Mouse (Mus musculus): ENCODE data around the gene Ccdc22. TPM values are rescaled to one million over a fixed set of nuclear protein-coding genes. Genes with fewer than 3 reads are reported as not detected.
A peak's percentile ranks its signal among the peaks of the same experiment; 100 is the strongest.

Ccdc22 gene
- polyA plus RNA-seq, 1 experiment from 2014 or later: 29.9 TPM

DNA sequence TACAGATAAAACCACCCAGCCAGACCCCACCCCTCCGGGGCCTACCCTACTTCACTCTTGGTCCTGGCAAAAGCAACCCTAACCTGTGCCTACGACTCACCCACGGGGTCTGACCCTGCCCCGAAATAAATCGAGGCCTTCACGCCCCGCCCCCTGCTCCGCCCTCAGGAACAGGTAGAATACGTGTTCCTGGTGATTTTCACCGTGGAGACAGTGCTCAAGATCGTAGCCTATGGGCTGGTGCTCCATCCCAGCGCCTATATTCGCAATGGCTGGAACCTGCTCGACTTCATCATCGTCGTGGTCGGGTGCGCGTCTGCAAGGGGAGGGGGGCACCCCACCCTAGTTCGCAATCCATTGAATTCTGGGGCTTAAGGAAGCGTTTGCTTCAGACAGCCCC, 4.7 kb upstream of the Ccdc22 start:
- no peak overlapping the region for H3K27ac ChIP-seq (replicated peaks)
- peak overlapping the region; percentile 34 for H3K4me3 ChIP-seq (replicated peaks)
- H3K9ac ChIP-seq: no peak overlapping the region
- no peak for ATAC-seq (ENCODE audit: insufficient number of reproducible peaks, low FRiP score, low TSS enrichment, low read depth)
- H3K36me3 ChIP-seq: no peaks in the 10 kb centered on the region
- H3K9me3 ChIP-seq (replicated peaks): no peaks in the 10 kb centered on the region
- no peaks in the 10 kb centered on the region; the same call in 1 of the 2 replicates for H3K27me3 ChIP-seq
- H3K4me1 ChIP-seq: no peaks in the 10 kb centered on the region
- peak overlapping the region; percentile 58 for H3K4me2 ChIP-seq (replicated peaks)
- WGBS: 26% methylated on average over 21 of the region's 21 CpGs

DNA sequence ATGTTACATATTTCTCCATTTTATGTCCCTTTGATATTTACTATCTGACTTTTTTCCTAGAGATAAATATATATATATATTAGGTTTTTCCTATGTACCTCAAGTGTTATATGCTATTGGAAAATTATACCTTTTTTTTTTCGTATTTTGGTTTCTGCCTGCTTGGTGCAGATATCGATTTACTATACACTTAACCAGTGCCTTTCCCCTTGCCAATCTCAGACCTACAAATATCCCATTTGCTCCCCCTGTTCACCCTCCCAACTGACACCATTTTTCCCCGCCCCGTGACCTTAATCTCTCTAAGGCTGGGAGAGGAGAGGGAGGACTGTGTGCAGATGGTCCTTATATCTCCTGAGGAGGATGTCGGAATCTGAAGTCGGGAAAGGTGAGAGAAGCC, 1.5 kb upstream of the Ccdc22 start, which contains the start of gene Cacna1f:
Gene Cacna1f (plus strand): TSS at position 301 of the 400 bp plus-strand sequence.
- Histone ChIP-seq H3K9ac (no peak within 1 kb of the TSS), H3K27ac (replicated peaks) (no peak within 1 kb of the TSS), H3K9me3 (replicated peaks) (no peaks in the 10 kb centered on the region), H3K4me1 (no peaks in the 10 kb centered on the region), H3K36me3 (no peaks in the 10 kb centered on the region), H3K27me3 (no peaks in the 10 kb centered on the region; the same call in 1 of the 2 replicates), H3K4me2 (replicated peaks) (no peak within 1 kb of the TSS), H3K4me3 (replicated peaks) (no peak within 1 kb of the TSS)
- WGBS: 67% methylated on average over 6 of the region's 6 CpGs
- no peak for ATAC-seq (ENCODE audit: insufficient number of reproducible peaks, low FRiP score, low TSS enrichment, low read depth)

DNA sequence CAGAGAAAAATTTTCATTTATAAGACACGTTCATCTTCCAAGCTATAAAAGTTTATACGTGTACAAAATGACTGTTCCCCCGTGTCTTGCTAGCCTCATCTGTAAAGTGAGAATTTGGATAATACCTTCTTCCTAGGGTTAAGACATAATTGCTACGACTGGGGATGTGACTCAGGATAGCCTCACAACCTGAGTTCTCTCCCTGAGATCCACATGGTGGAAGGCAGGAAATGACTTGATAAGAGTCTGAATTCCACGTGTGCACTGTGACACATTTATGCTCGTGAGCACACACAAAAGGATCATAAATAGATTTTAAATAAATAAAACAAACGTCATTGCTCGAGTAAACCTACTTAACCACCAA, 241 bp upstream of the Ccdc22 start:
- Histone ChIP-seq H3K9me3 (replicated peaks) (no peaks in the 10 kb centered on the region), H3K36me3 (no peaks in the 10 kb centered on the region), H3K9ac (no peak overlapping the region), H3K27ac (replicated peaks) (no peak overlapping the region), H3K4me2 (replicated peaks) (0 out of 2 replicates have a peak overlapping the region, but pooled peaks have one; percentile 12), H3K4me3 (replicated peaks) (no peak overlapping the region), H3K4me1 (no peaks in the 10 kb centered on the region), H3K27me3 (no peaks in the 10 kb centered on the region)
- no peak for ATAC-seq (ENCODE audit: insufficient number of reproducible peaks, low FRiP score, low TSS enrichment, low read depth)
- WGBS: 40% methylated on average over 8 of the region's 8 CpGs

DNA sequence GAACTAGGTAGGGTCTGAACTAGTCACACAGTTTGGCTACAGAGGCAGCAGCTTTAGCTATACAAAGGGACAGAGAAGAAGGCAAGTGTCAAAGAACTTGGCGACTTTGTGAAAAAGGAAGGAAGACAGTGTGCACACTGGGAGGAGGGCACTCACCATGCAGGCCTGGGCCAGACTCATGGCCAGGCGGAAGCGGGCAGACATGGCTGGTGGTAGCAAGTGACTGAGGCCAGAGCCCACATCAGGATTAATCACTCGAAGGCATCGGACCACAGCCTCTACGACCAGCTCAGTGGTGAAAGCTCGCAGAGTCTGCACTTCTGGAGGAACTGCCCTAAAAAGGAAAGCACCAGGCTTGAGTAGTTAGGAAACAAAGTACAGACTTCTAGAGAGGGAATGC, 1.3 kb downstream of the Ccdc22 start:
- no peak overlapping the region for H3K9ac ChIP-seq
- H3K27me3 ChIP-seq: no peaks in the 10 kb centered on the region
- H3K9me3 ChIP-seq (replicated peaks): no peaks in the 10 kb centered on the region
- peak overlapping the region; percentile 46; the same call in 1 of the 2 replicates for H3K4me2 ChIP-seq (replicated peaks)
- no peak overlapping the region for H3K4me3 ChIP-seq (replicated peaks)
- H3K4me1 ChIP-seq: no peaks in the 10 kb centered on the region
- H3K36me3 ChIP-seq: 0 out of 2 replicates have a peak, but pooled peaks cover 1% of the 10 kb centered on the region
- no peak overlapping the region for H3K27ac ChIP-seq (replicated peaks)
- no peak for ATAC-seq (ENCODE audit: insufficient number of reproducible peaks, low FRiP score, low TSS enrichment, low read depth)
- WGBS: 82% methylated on average over 7 of the region's 7 CpGs

DNA sequence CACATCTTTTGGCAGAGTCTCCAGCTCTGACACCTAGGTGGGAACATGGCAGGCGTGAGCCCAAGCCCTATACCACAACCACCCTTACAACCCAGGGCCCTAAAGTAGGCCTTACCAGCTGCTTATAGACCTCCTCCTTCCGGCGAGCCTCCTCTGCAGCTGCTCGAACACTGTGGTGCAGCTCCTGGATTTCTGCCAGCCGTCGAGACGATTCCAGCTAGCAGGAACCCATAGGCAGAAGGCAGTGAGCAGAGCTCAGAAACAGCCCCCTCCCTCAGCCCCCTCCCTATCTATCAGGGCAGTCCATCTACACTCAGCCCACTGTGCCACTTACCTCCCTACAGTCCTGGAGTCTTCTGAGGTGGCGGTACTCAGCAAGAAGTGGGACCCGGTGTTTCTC, 9.9 kb downstream of the Ccdc22 start:
- H3K27ac ChIP-seq (replicated peaks): no peak overlapping the region
- H3K9me3 ChIP-seq (replicated peaks): no peaks in the 10 kb centered on the region
- WGBS: 89% methylated on average over 9 of the region's 9 CpGs
- no peak overlapping the region for H3K9ac ChIP-seq
- H3K4me1 ChIP-seq: no peaks in the 10 kb centered on the region
- 0 out of 2 replicates have a peak, but pooled peaks cover 8% of the 10 kb centered on the region for H3K36me3 ChIP-seq
- H3K4me3 ChIP-seq (replicated peaks): no peak overlapping the region
- no peaks in the 10 kb centered on the region for H3K27me3 ChIP-seq
- ATAC-seq (ENCODE audit: insufficient number of reproducible peaks, low FRiP score, low TSS enrichment, low read depth): no peak
- no peak overlapping the region for H3K4me2 ChIP-seq (replicated peaks)

DNA sequence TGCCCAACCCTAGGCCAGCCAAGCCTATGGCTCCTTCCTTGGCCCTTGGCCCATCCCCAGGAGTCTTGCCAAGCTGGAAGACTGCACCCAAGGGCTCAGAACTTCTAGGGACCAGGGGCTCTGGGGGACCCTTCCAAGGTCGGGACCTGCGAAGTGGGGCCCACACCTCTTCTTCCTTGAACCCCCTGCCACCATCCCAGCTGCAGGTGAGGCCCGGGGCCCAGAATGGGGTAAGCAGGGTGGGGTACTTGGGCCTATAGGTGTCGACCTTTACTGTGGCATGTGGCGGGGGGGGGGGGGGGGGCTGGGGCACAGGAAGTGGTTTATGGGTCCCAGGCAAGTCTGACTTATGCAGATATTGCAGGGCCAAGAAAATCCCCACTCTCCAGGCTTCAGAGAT, 19.0 kb downstream of the Ccdc22 start:
- 96% methylated on average over 3 of the region's 5 CpGs for WGBS
- no peak overlapping the region for H3K4me2 ChIP-seq (replicated peaks)
- H3K27ac ChIP-seq (replicated peaks): no peak overlapping the region
- H3K9me3 ChIP-seq (replicated peaks): no peaks in the 10 kb centered on the region
- H3K4me1 ChIP-seq: no peaks in the 10 kb centered on the region
- H3K4me3 ChIP-seq (replicated peaks): no peak overlapping the region
- ATAC-seq (ENCODE audit: insufficient number of reproducible peaks, low FRiP score, low TSS enrichment, low read depth): no peak
- no peak overlapping the region for H3K9ac ChIP-seq
- H3K36me3 ChIP-seq: 0 out of 2 replicates have a peak, but pooled peaks cover 2% of the 10 kb centered on the region
- no peaks in the 10 kb centered on the region for H3K27me3 ChIP-seq

DNA sequence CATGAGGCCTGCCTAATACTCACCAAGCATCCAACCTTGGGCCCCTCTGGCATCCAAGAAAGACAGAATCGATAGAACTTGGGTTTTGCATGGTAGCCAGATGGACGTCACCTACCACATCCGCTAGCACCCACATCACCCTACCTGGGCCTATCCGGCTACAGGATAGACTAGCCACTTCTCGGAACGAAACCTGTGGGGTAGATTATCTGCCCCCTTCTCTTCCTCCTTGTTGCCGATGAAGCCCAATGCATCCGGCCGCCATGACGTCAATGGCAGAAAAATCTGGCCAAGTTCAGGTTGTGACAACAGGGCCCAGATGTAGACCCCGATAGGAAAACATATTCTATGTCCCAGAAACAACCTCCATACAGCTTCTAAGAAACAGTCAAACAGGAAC, 21.4 kb downstream of the Ccdc22 start:
- no peak for ATAC-seq (ENCODE audit: insufficient number of reproducible peaks, low FRiP score, low TSS enrichment, low read depth)
- H3K9ac ChIP-seq: no peak overlapping the region
- no peak overlapping the region for H3K4me3 ChIP-seq (replicated peaks)
- 95% methylated on average over 11 of the region's 11 CpGs for WGBS
- H3K27ac ChIP-seq (replicated peaks): no peak overlapping the region
- no peaks in the 10 kb centered on the region for H3K4me1 ChIP-seq
- H3K36me3 ChIP-seq: no peaks in the 10 kb centered on the region
- no peaks in the 10 kb centered on the region for H3K9me3 ChIP-seq (replicated peaks)
- no peak overlapping the region for H3K4me2 ChIP-seq (replicated peaks)
- no peaks in the 10 kb centered on the region for H3K27me3 ChIP-seq

DNA sequence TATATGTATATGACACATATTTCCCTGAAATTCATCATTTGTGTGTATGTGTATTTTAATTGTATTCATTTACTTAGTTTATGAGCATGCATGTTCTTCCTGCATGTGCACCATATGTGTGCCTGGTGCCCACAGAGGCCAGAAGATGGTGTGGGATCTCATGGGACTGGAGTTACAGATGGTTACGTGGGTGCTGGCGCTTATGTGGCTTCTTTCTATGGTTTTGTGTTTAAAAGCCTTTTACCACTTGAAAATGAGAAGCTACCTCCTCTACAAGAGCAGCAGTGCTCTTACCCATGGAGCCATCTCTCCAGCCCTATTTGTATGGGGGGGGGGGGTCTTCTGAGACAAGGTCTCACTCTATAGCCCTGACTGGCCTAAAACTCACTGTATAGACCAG, 24.2 kb downstream of the Ccdc22 start:
- Histone ChIP-seq H3K9me3 (replicated peaks) (no peaks in the 10 kb centered on the region), H3K4me1 (no peaks in the 10 kb centered on the region), H3K4me3 (replicated peaks) (no peak overlapping the region), H3K4me2 (replicated peaks) (no peak overlapping the region), H3K36me3 (no peaks in the 10 kb centered on the region), H3K27me3 (no peaks in the 10 kb centered on the region), H3K27ac (replicated peaks) (no peak overlapping the region), H3K9ac (no peak overlapping the region)
- no peak for ATAC-seq (ENCODE audit: insufficient number of reproducible peaks, low FRiP score, low TSS enrichment, low read depth)
- 97% methylated on average over 2 of the region's 2 CpGs for WGBS

DNA sequence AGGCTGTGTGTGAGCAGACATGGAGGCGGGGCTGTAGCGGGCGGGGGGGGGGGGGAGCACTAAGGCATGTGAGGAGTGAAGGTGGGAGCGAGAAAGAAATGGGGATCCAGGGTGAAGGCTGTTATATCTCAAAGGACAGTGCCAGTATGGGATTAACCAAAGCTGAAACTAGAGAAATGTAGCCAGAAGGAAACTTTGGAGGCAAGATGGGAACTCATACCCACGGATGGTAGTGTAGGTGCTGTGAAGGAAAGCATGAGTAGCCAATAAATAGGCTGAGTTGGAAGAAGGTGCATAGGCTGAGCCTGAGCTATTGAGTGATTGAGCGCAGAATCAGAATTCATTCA, 30.5 kb downstream of the Ccdc22 start:
- WGBS: 29% methylated on average over 5 of the region's 6 CpGs
- peak overlapping the region; percentile 61 for H3K4me3 ChIP-seq (replicated peaks)
- H3K4me2 ChIP-seq (replicated peaks): peak overlapping the region; percentile 63
- H3K9me3 ChIP-seq (replicated peaks): no peaks in the 10 kb centered on the region
- H3K4me1 ChIP-seq: peaks cover 8% of the 10 kb centered on the region
- no peak for ATAC-seq (ENCODE audit: insufficient number of reproducible peaks, low FRiP score, low TSS enrichment, low read depth)
- no peak overlapping the region for H3K27ac ChIP-seq (replicated peaks)
- no peaks in the 10 kb centered on the region for H3K27me3 ChIP-seq
- no peaks in the 10 kb centered on the region for H3K36me3 ChIP-seq
- H3K9ac ChIP-seq: no peak overlapping the region

DNA sequence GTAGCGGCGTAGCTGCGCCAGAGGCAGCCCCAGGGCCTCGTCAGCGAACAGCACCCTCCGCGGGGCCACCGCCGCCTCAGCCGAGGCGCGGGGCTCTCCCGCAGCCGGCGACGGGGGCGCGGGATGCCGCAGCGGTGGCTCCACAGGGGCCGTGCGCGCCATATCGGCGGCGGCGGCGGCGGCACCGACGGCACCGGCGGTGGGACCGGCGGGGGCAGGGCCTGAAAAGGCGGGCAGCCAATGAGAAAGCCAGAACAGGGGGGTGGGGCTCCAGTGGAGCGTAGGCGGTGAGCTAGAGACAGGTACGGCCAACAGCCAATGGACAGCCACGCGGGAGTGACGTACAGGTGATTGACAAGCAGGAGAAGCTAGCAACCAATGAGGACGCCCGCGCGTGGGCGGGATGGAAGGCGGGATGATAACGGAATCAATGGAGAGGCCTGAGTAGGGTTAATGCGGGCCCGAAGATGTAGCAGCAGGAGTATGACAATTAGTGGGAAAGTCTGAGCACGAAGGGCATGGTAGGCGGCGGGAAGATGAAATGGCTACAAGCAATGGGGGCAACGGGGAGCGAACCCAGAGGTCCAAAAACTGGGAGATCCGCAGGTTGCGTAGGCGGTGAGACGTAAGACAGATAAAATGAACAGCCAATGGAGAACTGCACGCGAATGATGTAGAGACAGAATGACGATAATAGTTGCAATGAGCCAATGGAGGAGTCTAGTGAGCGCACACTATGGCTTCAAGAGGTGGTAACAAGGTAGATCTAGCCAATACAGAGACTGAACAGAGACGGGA, 31.0 kb downstream of the Ccdc22 start, which contains the start of gene Ppp1r3f:
Gene Ppp1r3f (minus strand): TSS at position 197 of the 798 bp plus-strand sequence.
- peaks cover 8% of the 10 kb centered on the region for H3K4me1 ChIP-seq
- 15% methylated on average over 56 of the region's 65 CpGs for WGBS
- peak within 1 kb of the TSS; percentile 61 for H3K4me3 ChIP-seq (replicated peaks)
- peak within 1 kb of the TSS; percentile 80 for H3K27ac ChIP-seq (replicated peaks)
- H3K9ac ChIP-seq: peak within 1 kb of the TSS; percentile 55
- H3K36me3 ChIP-seq: no peaks in the 10 kb centered on the region
- peak within 1 kb of the TSS; percentile 63 for H3K4me2 ChIP-seq (replicated peaks)
- ATAC-seq (ENCODE audit: insufficient number of reproducible peaks, low FRiP score, low TSS enrichment, low read depth): peak; percentile 98
- H3K9me3 ChIP-seq (replicated peaks): no peaks in the 10 kb centered on the region
- no peaks in the 10 kb centered on the region for H3K27me3 ChIP-seq

DNA sequence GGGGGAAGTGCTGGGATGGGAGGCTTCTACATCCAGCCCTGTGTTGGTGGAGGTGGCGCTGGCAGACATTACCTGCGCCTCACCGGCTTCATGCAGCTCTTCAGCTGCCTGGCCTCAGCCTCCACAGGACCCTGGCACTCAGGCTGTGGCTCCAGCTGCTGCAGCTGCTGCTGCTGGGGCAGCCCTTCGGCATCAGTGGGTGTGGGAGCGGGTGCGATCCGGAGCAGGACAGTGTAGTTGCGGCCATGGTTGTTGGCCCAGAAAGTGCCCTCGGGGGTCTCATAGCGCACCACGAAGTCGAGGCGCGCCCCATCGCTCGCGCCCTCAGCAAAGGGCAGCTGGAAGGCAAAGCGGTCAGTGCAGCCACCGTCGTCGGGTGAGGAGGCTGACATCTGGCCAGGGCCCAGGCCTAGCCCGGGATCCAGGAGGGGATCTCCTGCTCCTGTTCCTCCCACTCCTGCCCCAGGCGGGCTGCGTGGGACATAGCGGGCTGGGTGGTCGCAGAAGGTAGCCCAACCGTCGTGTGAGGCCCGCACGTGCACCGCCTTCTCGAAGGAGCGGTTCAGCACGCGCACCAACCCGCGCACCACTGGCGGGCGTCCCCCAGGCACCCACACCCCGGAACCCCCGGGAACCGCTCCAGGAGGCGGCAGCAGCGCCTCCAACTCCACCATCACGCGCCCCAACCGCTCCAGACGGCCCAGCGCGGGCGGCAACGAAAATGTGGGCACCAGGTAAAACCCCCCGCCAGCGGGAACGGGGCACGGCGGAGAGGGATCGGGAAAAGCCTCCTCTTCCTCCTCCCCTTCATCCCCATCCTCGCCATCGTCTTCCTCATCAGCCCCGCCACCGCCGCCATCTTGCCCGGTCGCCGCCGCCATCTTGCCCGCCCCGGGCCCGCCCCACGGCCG, 31.9 kb downstream of the Ccdc22 start, which contains the start of gene Foxp3:
Gene Foxp3 (plus strand): TSS at position 469 of the 911 bp plus-strand sequence.
- H3K4me2 ChIP-seq (replicated peaks): peak within 1 kb of the TSS; percentile 63
- peak within 1 kb of the TSS; percentile 55 for H3K9ac ChIP-seq
- no peaks in the 10 kb centered on the region for H3K9me3 ChIP-seq (replicated peaks)
- no peaks in the 10 kb centered on the region for H3K27me3 ChIP-seq
- no peaks in the 10 kb centered on the region for H3K36me3 ChIP-seq
- peak; percentile 63 for ATAC-seq (ENCODE audit: insufficient number of reproducible peaks, low FRiP score, low TSS enrichment, low read depth)
- WGBS: 32% methylated on average over 59 of the region's 72 CpGs
- peak within 1 kb of the TSS; percentile 80 for H3K27ac ChIP-seq (replicated peaks)
- H3K4me3 ChIP-seq (replicated peaks): peak within 1 kb of the TSS; percentile 61
- H3K4me1 ChIP-seq: peaks cover 8% of the 10 kb centered on the region

Data from embryonic facial prominence, embryonic 15.5 days (tissue).